Mouse (Mus musculus): ENCODE data around the gene Bcar3.
"Not testable (repeated sequence)": the region's sequence is repeated elsewhere in the genome, so short reads cannot be mapped to it uniquely, and the experiment has no call there.

Bcar3 gene

DNA sequence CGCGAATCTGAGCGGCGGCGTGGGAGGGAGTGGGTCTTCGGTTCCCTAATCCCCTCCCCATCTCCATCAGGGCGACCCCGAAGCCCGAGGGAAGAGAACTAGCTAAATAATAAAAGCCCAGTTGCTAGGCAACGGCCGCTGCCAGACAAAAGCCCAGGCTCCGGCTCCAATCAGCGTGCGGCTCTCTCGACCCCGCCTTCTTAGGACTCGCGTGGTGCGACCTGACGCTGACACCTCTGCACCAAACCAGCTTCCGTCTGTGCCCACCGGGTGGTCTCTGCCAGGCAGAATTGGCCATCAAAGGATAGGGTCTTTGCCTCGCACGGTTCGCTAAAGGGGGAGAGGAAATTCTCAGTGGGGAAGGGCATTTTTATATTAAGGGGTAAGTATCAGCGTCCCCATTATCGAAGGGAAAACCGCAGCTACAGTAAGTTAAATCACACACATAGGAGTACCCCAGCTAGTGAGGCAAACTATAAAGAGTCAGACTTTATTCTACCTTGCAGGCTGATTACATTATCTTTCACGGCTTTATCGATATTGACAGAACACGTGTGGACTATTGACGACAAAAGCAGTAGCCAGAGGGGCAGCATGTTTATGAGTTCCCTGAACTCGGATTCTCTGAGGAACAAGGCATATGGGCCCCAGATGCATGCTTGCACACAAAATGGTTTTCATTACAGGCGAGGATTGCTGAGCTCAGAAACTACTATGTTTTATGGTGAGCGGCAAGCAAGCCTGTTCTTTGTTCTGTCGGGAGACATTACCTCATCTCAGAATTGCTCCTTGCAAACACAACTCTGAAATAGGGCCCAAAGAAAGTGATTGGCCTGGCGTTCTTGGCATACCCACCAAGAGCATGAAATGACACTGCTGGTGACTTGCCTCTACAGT lies at the start of gene Bcar3:
Bcar3 (plus strand) TSS at position 183 of the 897 bp plus-strand sequence.
- peak; percentile 84 for DNase-seq (ENCODE audit: low spot score)

- no peak for DNase-seq (ENCODE audit: low spot score)
Measured at GRCm38 (mm10) chr3:122244759-122245158, 49.2 kb upstream of the Bcar3 start.

- DNase-seq (ENCODE audit: low spot score): peak; percentile 88
Measured at GRCm38 (mm10) chr3:122245215-122245877, 48.6 kb upstream of the Bcar3 start, which contains the start of gene Gclm. Gene Gclm, plus strand, starts transcription at chr3:122245557.

DNA sequence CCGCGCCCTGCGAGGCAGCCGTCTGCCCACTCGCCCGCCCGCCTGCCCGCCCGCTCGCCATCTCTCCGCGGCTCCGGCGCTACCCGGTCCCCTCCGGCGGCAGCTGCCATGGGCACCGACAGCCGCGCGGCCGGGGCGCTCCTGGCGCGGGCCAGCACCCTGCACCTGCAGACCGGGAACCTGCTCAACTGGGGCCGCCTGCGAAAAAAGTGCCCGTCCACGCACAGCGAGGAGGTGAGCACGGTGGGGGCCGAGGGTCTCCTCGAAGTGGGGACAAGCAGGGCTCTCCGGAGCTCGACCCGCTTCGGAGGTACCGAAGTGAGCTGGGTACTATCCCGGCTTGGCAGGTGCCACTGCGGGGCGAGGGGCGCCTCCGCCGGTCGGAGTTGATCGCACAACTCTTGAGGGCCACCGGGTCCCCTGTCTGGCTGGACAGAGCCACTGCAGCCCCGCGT lies 48.0 kb upstream of the Bcar3 start:
- peak; percentile 49 for DNase-seq (ENCODE audit: low spot score)

DNA sequence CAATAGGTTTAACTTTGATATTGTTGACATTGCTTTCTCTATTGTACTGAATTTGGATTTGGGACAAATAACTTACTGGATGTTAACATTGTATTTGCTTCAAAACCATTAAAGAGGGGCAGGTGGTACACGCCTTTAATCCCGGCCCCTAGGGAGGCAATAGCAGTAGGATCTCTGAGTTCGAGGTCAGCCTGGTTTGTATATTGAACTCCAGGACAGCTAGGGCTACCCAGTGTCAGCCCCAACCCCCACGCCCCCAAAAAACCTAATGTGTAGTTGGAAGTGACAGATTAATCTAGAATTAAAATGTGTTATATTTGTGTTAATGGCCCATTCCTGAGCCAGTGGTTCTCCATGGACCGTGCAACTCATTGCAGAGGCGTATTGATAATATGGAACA lies 47.5 kb upstream of the Bcar3 start:
- no peak for DNase-seq (ENCODE audit: low spot score)

GRCm38 (mm10) chr3:122246986-122247767 lies 46.8 kb upstream of the Bcar3 start:
- no peak for DNase-seq (ENCODE audit: low spot score)

GRCm38 (mm10) chr3:122247768-122248100 lies 46.2 kb upstream of the Bcar3 start:
- DNase-seq (ENCODE audit: low spot score): no peak

- DNase-seq (ENCODE audit: low spot score): no peak
Measured at GRCm38 (mm10) chr3:122252466-122253253, 41.3 kb upstream of the Bcar3 start.

- DNase-seq (ENCODE audit: low spot score): not testable (repeated sequence)
Measured at GRCm38 (mm10) chr3:122254050-122254449, 39.9 kb upstream of the Bcar3 start.

DNA sequence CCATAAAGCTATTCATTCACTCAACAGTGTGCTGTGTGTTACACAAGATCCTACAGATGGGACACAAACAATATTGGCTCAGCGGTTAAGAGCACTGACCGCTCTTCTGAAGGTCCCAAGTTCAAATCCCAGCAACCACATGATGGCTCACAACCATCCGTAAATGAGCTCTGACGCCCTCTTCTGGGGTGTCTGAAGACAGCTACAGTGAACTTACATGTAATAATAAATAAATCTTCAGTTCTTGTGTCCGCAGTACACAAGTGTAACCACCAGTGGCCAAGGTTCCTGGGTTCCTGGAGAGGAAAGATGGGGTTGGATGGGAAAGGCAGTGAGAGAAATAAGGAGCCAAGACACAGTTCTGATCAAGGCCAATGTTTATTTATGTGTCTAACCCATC lies 23.9 kb upstream of the Bcar3 start:
- no peak for DNase-seq (ENCODE audit: low spot score)

GRCm38 (mm10) chr3:122272565-122272964 lies 21.4 kb upstream of the Bcar3 start:
- not testable (repeated sequence) for DNase-seq (ENCODE audit: low spot score)

DNA sequence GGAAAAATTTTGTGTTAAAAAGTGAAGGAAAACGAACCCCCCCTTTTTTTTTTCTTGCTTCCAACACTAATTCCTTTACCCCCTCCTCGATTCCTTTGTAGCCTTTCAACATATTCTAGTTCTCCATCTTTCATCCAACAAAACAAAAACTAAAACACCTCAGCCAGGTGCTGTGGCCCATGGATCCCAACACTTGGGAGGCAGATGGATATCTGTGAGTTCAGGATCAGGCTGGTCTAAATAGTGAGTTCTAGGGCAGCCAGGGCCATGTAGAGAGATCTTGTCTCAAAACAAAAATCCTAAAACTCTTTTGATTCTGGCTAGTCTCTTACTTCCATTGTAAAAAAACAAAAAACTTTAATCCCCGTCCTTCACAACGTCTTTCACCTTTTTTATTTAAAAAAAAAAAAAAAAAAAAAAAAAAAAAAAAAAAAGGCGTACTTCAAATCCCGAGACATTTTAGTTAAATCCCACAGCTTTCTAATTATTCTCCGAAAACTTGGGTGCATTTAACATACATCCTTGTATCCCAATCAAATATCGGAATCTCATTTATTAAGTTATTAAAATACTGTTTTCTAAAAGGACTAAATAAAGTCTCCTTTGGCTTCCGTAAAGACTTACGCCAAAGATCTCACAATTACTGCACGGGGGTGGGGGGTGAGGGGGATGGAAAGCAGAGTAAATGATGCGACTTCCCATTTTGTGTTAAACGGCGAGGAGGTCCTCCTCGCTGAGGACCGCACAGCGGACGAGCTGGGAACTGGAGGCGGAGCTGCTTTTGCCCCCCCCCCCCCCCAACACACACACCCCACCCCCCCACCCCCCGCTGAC lies 20.3 kb upstream of the Bcar3 start:
- DNase-seq (ENCODE audit: low spot score): no peak

DNA sequence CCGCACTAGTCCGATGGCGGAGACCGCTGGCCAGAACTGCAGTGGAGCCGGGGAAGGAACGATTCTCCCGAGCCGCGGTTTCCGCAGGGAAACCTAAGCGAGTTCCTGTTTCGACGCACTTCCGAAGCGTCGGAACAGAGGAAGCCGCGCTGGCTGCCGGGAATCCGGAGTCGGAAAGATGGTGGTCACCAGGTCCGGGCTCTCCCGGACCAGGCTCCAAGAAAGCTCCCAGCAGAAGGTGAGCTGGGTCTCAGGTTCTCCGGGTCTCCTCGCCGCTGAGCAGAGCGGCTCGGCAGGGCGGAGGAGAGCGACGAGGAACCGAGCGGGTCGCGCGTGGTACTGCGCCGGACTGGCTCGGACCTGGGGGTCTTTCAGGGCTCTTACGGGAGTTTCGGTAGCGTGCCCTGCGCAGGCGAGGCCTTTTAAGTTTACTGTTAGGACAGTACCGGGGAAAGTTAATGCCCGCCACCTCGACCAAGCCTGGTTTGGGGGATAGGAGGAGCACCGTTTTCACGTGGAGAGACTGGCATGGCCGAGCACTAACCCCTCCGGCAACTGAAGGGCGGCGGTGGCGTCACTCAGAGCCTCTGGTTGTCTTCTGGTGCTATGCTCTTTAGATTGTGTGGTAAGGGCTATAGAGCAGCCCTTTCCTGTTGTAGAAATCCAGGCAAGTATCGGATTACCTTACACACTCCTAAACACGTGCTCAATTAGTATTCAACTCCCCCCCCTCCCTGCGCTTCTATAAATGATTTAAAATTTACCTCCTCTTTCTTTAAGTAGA lies 19.5 kb upstream of the Bcar3 start, which contains the start of gene Dnttip2:
Dnttip2 (plus strand) TSS at position 148 of the 784 bp plus-strand sequence.
- peak; percentile 85 for DNase-seq (ENCODE audit: low spot score)

- no peak for DNase-seq (ENCODE audit: low spot score)
Measured at GRCm38 (mm10) chr3:122275111-122275510, 18.8 kb upstream of the Bcar3 start.

DNA sequence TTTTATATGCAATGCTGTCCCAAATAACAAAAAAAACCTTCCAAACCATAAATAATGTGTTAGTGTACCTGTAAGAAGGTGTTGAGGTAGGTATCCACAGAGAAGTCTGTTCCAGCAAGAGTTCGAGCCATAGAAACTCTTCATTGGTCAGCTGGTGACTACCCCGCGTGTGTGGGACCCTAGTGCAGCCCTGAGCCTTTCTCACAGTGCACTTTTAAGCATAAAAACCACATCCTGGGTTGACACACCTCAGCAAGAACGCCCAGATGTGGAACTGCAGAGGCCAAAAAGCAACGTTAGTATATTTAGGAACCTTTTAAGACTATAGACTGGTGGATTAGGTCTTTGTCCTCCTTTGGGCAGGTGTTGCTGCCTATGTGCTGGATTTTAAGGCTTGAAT lies 6.7 kb upstream of the Bcar3 start:
- DNase-seq (ENCODE audit: low spot score): no peak

- DNase-seq (ENCODE audit: low spot score): no peak
Measured at GRCm38 (mm10) chr3:122288613-122289195, 5.2 kb upstream of the Bcar3 start.

DNA sequence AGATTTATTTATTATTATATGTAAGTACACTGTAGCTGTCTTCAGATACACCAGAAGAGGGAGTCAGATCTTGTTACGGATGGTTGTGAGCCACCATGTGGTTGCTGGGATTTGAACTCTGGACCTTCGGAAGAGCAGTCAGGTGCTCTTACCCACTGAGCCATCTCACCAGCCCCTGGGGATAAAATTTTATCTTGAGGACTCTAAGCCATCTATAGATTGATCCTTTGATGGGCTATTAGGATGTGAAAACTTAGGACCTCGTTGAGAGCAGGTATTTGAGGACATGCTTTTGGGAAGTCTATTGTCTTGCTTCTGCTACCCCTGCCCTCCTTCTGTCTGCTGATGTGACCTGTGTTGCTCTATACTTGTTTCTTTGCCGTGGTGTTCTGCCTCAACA lies 4.6 kb upstream of the Bcar3 start:
- DNase-seq (ENCODE audit: low spot score): not testable (repeated sequence)

DNA sequence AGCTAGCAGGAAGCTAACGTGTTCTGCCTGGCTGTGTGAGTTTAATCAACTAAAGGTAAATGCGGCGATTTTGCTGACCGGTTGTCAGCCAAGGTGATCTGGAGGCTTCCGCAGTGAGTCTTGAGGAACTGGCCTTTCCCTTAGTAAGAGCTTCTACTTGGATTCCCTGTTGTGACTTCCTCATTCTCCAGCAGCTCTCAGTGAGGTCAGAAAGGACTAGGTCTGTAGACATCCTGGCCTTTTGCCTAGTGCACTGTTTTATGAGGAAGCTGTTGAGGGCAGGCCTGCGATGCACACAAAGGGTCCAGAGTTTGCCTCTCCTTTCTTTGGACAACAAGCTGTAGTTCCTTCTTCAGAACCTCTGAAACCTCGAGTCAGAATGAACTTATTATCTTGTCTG lies 3.2 kb upstream of the Bcar3 start:
- DNase-seq (ENCODE audit: low spot score): no peak

- DNase-seq (ENCODE audit: low spot score): peak; percentile 22
Measured at GRCm38 (mm10) chr3:122291828-122292227, 2.1 kb upstream of the Bcar3 start.

Data from ovary, postnatal 14 days (tissue).